Mouse (Mus musculus) liver, embryonic 14.5 days (tissue): ENCODE data around the gene Dnah9.

Experiments used
- CTCF ChIP-seq: IDR thresholded peaks from 2 replicates; pipeline ENCODE4 v1.5.1; 2016; ENCODE audit warnings: antibody characterized with exemption, low read depth, control low read depth
- EP300 ChIP-seq: IDR thresholded peaks from 2 replicates; pipeline ENCODE4 v1.6.1; 2016; ENCODE audit warnings: antibody characterized with exemption, low read depth

DNA sequence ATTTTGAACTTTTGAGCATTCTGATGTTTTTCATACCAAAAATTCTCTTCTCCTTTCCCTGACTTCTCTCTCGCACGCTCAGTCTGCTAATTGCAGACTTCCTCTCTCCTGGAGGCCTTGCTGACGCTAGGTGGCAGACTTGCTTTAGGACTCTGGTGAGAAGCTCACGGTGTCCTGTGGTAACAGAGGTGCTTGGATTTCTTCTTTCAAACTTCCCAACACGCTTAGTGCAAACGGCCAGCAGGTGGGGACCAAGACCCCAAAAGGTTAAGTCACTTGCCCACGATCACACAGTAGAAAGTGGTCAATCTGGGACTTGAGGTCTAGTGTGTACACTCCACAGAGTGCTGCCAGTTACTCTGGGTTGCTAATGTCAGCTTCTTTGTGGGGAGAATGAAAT is 347.5 kb downstream of the Dnah9 start:
- TF ChIP-seq CTCF (peak; percentile 81), EP300 (no peak)
